Mouse (Mus musculus) kidney, postnatal 4 days (tissue): ENCODE data around the gene Ppp1r12a.
"Not testable (repeated sequence)": the region's sequence is repeated elsewhere in the genome, so short reads cannot be mapped to it uniquely, and the experiment has no call there.

ENCODE experiments used
- DNase-seq, 2 experiments: peaks; one replicate each; pipeline ENCODE4 v3.0.0; 2021; ENCODE audit warnings: mixed read lengths in 2 of 2

Gene Ppp1r12a

DNA sequence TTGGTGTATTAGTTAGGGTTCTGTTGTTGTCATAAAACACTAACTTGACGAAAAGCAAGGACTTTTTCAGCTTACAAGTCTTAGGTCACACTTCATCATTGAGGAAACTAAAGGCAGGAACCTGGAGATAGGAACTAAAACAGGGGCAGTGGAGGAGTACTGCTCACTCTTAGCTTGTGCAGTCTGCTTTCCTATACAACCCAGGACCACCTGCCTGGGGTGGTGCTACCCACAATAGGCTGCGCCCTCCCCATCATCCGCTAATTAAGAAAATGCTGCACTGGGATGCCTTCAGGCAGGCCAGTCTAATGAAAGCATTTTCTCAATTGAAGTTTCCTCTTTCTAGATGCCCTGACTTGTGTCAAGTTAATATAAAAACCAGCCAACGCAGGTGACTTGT, 40.1 kb downstream of the Ppp1r12a start:
- DNase-seq = no peak

DNA sequence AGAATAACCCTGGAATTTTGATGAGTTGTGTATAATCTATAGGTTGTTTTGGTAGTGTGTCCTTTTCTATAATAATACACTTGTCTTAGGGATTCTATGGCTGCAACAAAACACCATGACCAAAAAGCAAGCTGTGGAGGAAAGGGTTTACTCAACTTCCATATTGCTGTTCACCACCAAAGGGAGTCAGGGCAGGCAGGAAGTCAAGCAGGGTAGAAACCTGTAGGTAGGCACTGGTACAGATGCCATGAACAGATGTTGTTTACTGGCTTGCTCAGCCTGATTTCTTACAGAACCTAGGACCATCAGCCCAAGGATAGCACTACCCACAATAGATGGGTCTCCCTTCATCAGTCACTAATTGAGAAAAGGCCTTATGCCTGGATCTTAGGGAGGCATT, 41.4 kb downstream of the Ppp1r12a start:
- no peak for DNase-seq

- DNase-seq = no peak
Measured at GRCm38 (mm10) chr10:108209396-108209795, 47.4 kb downstream of the Ppp1r12a start.

DNA sequence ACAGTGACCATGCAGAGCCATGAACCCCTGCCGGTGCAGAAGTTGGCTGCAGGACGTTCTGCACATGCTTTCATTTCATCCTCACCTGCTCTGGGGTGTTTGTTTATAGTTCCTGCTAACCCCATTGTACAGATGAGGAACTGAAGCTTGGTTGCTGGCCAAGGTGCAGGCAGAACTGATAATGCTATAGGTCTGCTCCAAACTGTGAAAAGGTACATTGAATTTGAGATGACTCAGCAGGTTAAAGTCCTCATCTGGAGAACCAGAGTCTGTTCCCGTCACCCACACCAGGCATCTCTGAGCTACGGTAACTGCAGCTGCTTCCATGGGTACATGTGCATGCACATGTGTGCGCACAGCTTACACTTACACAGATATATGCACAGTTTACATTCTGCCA, 62.4 kb downstream of the Ppp1r12a start:
- DNase-seq = no peak

DNA sequence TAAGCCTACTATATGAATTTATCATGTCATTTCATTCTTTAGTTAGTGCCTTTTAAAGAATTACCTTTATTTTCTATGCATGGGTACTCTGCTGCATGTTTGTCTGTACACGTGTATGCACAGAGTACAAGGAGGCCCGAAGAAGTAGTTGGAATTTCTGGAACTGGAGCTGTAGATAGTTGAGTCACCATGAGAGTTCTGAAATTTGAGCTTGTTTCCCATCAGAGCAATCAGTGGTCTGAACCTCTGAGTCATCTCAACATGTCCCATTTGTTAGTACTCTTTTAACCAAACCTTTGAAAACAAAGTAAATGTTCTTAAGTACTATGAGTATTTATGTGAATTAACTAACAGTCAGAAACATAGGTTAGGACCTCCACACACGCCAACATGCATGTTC, 75.1 kb downstream of the Ppp1r12a start:
- no peak for DNase-seq

GRCm38 (mm10) chr10:108239061-108239460, 77.1 kb downstream of the Ppp1r12a start:
- no peak for DNase-seq

GRCm38 (mm10) chr10:108250710-108251109, 88.7 kb downstream of the Ppp1r12a start:
- no peak for DNase-seq

DNA sequence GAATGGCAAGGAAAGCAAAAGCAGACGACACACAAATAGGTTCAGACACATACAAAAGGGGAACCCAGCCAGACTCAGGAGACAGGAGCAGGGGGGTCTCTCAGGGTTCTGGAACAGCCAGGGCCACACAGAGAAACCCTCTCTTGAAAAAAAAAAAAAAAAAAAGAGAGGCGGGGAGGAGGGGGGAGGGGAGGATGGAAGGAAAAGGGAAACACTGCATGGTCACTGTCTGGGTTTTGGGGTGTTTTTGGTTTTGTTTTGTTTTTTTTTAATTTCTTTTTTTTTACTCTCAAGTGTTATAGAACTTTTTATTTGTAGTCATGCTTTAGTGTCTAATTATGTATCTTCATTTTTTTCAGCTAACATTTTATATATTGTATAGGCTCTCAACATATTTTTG, 89.2 kb downstream of the Ppp1r12a start:
- DNase-seq = no peak

GRCm38 (mm10) chr10:108255812-108256376, 93.9 kb downstream of the Ppp1r12a start:
- DNase-seq = no peak

- no peak for DNase-seq
Measured at GRCm38 (mm10) chr10:108260931-108261330, 98.9 kb downstream of the Ppp1r12a start.

GRCm38 (mm10) chr10:108264641-108265040, 102.6 kb downstream of the Ppp1r12a start:
- no peak for DNase-seq

DNA sequence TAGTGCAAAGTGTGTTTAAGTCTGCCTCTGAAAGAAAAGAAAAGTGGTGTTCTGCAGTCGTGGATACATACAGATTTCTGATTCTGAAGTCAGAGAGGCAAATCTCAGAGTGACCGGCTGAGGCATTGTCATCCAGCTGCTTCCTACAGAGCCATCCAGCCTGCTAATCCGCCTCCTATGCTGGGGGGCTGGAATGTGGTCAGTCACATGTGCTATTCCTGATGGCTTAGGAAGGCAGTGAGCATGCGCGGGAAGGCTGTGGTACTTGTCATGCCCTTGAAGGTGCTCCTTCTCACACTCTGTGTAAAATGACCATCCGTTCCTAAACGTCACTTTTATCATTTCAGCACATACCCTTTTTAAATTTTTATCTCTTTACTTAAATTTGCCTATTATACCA, 109.2 kb downstream of the Ppp1r12a start:
- DNase-seq = no peak

DNA sequence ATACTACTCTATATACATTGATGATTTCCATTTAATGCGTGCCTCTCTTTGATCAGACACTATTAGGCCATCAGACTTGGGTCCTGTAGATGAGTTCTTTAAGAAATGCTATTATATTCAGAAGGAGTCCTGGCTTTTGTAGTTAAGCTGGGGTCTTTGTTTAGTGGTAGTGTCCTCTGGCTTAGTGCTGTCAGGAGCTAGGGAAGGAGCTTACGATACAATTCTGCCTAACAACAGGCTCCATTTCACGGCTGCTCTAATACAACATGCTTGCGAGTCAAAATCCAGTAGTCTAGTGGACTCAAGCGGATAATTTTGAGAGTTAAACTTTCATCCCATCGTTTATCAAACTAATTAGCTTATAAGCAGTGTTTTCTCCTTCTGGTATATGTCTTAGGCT, 114.7 kb downstream of the Ppp1r12a start:
- DNase-seq = no peak

- no peak for DNase-seq
Measured at GRCm38 (mm10) chr10:108277198-108277597, 115.2 kb downstream of the Ppp1r12a start.

DNA sequence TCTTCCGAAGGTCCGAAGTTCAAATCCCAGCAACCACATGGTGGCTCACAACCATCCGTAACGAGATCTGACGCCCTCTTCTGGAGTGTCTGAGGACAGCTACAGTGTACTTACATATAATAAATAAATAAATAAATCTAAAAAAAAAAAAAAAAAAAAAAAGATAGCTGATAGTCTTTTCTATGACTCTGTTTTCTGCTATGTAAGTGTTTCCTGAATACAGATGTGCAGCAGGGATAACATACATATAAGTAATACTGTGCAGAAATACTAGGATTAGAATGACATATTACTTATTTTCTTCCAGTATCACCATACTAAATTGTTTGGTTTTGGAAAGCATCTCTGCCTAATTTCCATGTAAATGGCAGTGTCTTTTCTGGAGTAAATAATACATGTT, 119.1 kb downstream of the Ppp1r12a start:
- DNase-seq = not testable (repeated sequence)

GRCm38 (mm10) chr10:108282351-108282750, 120.4 kb downstream of the Ppp1r12a start:
- DNase-seq = no peak

- no peak for DNase-seq
Measured at GRCm38 (mm10) chr10:108283418-108283817, 121.4 kb downstream of the Ppp1r12a start.

DNA sequence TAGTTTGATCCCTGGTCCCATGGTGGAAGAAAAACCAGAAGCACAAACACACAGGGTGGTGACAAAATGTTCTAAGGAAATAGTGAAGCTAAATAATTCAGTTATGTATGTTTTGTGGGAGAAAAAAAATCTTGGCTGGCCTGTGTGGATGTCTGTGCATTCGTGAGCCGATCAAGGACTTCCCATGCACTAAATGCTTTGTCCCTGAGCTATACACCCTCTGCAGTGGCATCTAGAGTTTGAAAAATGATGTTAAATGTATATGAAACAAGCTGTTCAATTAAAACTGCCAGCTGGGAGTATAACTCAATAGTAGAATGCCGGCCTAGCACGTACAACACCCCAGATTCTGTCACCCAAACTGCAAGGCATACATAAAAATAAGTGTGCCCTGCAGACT, 121.8 kb downstream of the Ppp1r12a start:
- DNase-seq = no peak

GRCm38 (mm10) chr10:108284445-108284844, 122.5 kb downstream of the Ppp1r12a start:
- DNase-seq = no peak

DNA sequence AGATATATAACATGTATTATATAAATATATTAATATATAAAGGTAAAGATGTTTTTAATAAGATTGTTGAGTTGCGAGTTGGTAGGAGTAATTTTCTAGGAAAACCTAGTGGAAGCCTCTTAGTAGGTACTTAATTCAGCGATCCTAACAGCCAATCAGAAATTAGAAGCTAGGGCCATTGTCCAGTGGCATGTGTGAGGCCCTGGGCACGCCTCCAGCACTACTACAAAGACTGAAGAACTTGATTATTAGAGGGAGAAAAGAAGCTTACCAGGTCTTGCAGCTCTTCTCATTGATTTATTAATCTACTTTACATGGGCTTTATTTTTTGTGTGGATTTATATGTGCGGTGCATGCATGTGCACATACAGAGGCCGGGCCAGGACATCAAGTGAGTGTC, 123.0 kb downstream of the Ppp1r12a start:
- DNase-seq = no peak

GRCm38 (mm10) chr10:108286658-108287437, 124.9 kb downstream of the Ppp1r12a start:
- no peak for DNase-seq

DNA sequence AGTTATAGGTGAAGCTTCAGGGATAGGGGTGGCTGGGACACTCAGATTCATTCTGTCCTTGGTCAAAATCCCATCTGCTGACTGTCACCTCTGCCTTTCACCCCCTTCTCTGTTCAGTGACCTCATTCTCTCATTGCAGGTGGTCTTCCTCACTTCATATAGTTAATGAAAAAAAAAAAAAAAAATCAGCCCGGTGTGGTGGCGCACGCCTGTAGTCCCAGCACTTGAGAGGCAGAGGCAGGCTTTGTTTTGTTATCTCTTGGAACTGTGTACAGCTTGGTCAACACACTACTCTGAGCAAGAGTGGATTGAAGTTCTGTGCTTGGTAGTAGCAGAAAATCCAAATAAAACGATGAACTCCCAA, 125.4 kb downstream of the Ppp1r12a start:
- DNase-seq = no peak

DNA sequence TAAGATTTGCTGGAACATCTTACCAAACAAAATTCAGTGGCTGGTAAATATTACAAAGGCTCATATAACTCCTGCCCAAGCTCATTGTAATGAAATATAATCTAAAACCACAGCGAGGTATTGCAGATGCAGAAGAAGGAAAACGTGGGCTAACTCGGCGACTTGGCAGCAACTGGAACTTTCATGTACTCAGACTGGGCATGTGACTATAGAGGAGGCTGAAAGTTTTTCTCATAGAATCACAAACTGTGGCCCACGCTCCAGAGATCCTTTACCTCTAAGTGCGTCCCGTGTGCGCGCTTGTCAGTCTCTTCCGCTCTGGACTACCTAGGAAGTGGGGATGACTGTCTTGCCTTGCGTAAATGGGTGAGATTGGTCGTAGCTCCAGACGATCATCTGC, 128.1 kb downstream of the Ppp1r12a start:
- no peak for DNase-seq

GRCm38 (mm10) chr10:108291688-108292471, 129.9 kb downstream of the Ppp1r12a start:
- DNase-seq = no peak
